Mouse (Mus musculus) MEL-GATA-1-ER (cell line): ENCODE results near the gene Gm45021.

Experiments used
- DNase-seq: peaks from one replicate; pipeline ENCODE4 v3.0.0-alpha.2; 2012; ENCODE audit warnings: low read depth; ENCODE audit errors: extremely low read depth

Gene Gm45021

DNA sequence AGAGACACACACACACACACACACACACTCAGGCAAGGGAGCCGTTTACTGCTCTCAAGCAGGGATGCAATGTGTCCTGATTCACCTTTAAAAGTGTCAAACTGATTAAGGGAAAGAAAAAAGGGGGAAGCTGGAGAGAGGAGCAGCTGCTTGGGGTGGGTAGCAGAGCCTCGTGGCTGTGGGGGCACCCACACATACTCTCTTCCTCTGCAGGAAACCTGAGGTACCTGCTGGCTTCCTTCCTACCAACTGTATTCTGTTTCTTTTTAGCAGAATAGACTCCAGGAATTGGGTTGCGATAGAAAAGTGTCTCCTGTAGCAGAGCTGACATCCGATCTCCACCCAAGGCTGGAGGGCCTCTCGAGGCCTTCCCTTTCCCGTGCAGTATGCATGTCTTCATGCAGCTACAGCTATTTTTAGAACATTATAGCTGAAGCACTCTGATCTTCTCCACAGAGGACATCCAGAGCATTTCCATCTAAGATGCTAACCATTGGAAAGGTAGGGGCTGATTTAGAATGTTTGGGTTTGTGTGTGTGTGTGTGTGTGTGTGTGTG lies at the start of gene Gm45021:
Gm45021 (plus strand) TSS at position 417 of the 557 bp plus-strand sequence.
- DNase-seq, result no peak

DNA sequence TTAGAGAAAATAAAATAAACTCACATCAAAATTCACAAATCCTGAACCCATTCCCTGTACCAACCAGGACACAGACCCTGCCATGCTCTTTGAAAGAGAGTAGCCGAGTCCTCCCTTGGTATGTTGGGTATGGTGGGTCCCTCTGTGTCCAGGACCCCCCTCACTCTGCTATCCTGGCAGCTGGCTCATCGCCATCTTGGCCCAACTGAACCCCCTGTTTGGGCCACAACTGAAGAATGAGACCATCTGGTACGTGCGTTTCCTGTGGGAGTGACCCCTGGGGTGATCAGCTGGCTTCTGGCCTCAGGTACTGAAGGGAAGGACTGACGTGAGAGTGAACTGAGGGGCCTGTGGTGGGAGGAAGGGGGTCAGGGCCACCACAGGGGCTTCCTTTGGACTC lies 49.5 kb upstream of the Gm45021 start:
- no peak for DNase-seq

DNA sequence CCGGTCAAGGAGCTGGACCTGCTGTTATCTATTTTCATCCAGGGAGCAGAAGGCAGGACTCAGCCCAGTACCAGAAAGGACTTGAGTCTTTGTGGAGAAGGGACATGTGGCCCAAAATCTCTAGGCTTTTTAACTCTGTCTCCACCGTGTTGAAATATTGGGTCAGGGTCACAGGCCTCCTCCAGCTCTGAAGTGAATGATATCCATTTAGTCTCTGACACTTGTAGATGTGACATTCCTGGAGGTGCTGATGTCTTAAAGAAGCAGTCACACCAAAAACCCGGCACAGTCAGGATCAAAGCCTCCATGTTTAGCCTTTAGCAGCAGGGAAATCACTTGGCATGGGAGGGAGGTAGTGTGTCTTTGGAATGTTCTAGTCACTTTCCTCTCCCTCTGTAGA lies 48.7 kb upstream of the Gm45021 start:
- no peak for DNase-seq

DNA sequence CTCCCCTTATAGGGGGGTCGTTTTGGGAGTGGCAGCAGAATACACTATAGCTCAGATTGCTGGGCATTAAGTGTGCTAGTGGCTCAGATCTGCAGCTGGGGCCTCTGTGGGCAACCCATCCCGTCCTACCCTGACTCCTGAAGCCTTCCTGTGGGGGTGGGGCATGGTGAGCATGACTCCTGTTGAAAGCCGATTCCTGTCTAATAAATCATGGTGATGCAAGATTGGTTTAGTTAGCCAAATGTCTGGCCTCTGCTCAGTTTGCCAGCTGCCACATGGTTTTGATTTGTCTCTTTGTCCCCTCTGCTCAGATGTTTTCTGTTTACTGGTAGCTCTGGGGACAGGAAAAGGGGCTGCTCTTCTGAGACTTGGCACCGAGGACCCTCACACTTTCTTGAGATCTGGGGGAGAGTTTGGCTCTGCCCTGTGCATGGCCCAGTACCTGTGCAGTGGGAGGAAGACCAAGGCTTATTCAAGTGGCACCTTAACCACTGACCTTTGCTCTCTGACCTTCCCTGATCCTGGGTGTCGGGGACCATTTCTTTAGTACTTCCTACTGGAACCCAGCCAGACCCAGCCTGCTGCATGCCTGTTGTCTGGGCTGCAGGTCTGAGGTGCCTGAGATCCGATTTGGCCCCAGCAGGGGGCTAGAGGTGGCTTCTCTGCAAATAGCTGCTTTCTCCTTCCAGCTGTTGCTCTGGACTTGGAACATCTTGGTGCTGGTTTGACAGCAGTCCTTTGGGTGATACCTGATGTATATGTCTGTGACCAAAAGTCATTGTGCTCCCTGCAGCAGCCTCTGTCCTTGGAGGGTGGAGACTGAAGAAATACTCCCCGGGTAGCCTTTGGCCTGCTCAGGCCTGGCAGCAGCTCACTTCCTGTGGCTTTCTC lies 47.6 kb upstream of the Gm45021 start:
- no peak for DNase-seq

DNA sequence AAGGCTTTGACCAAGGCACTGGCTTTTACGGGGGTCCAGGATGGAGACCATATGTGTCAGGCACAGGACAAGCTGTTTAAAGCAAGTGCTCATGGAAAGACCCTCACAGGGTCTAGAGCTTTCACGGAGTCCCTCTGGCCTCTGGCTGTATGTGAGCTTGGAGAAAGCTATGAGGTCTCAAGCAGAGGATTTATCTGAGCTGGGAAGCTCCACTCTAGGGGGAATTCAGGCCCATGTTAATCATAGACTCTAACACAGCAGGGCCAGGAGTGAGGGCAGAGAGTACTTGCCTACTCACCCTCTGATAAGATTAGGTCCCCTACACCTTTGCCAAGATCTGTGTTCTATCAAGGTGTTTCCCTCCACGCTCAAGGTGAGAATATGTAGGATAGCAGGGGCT lies 46.8 kb upstream of the Gm45021 start:
- no peak for DNase-seq

DNA sequence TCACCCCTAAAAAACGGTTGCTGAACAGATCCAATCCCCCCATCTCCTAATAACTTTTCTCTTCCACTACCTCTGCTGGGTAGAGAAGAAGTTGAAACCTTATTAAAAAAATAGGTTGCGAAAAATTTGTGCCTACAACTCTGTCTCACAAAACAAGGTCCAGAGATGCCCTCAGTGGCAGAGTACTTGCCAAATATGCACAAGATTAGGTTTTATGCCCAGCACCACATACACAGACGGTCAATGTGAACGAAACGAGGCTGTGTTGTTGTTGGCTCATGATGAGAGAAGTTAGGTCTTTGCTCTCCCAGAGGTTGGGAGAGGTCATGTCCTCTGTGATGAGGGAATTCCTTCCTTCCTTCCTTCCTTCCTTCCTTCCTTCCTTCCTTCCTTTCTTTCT lies 44.2 kb upstream of the Gm45021 start:
- no peak for DNase-seq

DNA sequence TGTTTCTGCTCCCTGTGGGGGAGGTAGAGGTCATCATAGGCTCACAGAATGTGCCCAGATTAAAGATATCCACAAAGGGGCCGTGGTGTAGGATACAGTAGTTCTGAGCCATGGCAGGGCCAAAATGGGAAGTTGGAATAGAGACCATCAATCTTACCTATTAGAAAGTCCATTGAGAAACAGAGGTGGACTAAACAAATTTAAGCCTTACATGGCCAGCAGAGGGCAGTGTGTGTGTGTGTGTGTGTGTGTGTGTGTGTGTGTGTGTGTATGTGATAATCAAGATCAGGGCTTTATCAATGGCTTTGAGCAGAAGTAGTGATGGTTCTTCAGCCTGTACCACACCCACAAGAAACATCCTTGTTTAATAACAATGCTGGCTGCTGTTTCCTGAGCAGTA lies 43.1 kb upstream of the Gm45021 start:
- no peak for DNase-seq

DNA sequence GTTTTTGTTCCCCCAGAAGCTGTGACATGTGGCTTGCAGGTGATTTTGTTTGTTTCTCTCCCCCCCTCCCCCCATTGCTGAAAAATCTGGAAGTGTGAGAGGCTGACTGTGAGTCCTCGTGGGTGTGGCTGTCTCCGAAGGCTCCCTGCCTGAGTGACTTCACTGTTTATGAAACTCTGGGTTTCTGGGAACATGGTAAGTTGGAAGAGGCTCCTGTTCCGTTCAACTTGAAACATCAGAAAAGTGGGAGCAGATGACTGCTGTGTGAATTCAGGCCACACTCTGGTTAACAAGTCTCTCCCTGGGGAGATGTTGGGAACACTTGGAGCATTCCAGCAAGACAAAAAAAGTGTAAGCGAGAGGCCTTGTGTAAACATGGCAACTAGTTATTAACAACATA lies 42.6 kb upstream of the Gm45021 start:
- DNase-seq, result no peak

DNA sequence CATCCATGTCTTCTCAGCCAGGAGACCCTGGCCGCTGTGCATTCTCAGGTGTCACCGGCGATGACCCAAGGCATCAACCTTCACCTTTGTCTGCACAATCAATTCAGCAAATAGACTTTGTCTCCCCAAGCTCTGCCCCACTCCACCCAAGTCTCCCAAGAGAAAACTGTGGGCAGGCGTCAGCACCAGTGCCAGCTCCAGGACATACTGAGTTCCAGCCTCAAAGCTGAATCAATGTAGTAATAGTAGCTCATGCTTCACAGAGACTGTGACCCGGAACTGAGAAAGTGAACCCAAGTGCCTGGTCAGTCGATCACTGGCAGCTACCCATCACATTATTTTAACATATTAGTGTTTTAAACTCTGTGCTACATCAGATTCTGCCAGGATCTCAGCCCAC lies 41.1 kb upstream of the Gm45021 start:
- DNase-seq, result no peak

DNA sequence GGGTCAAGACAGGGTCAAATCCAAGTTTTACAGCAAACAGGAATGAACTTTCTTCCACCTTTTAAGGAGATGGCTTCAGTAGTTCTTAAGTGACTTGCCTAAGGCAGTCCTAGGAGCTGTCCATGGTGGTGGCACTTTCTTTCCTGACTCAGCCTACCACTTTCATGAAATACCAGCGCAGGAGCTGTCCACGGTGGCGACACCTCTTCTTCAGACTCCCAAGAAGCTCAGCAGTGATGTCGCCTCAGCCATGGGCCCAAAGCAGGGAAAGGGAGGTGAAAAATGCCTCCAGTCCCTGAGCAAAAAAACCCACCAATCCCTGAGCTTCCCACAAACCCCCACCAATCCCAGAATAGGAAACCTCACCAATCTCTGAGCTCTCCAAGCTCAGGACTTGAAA lies 36.5 kb upstream of the Gm45021 start:
- DNase-seq, result peak; percentile 1

DNA sequence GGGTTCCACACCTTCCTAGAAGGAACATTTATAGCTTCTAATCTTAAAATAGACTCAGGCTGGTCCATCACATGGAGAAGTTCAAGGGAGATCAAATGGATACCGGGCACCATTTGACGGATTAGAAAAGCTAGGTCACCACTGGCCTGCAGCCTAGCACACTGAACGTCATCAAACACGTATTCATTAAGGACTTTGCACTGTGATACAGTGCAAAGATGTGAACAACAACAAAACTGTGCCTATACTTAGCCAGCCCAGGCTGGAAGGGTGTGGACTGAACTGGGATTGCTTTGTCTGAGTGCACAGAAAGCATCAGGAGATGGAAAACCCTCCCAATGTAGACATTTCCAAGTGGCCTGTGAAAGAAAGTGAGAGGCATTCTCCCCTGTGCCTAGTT lies 35.6 kb upstream of the Gm45021 start:
- DNase-seq, result no peak

DNA sequence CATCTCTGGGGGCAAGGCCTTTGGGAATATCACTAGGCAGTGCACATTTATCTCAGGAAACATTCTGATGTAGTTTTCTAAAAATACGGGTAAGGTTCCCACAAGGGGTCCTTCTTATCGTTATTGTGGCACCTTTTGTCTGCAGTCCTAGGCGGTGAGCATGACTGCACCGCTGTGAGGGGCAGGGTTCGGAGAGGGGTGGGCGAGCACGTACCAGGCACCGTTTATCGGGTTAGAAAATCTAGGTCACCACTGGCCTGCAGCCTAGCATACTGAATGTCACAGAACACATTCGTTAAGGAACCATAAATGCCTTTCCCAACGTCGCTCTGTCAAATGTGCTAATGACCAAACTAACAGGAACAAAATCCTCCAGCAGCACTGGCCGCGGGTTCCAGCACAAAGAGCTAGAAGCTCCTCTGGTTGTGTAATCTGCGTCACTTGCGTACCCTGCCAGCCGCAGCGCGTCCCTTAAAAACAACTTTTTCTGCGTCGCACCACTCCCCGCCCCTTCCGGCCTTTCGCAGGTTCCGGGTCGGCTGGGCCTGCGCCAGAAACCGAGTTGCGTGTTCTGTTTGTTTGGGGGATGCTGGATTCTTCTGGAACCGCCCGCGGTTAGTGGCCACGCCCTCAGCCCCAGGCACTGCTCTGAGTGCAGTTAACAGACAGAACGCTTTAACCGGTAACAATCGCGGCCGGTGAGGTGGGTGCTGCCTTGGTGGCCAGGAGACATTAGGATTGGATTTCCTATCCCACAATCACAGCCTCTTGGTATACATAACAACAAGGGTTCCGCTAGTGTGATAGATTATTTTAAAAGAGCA lies 34.9 kb upstream of the Gm45021 start, which contains the start of gene Lrrc61:
Lrrc61 (plus strand) TSS at position 517 of the 824 bp plus-strand sequence.
- no peak for DNase-seq

DNA sequence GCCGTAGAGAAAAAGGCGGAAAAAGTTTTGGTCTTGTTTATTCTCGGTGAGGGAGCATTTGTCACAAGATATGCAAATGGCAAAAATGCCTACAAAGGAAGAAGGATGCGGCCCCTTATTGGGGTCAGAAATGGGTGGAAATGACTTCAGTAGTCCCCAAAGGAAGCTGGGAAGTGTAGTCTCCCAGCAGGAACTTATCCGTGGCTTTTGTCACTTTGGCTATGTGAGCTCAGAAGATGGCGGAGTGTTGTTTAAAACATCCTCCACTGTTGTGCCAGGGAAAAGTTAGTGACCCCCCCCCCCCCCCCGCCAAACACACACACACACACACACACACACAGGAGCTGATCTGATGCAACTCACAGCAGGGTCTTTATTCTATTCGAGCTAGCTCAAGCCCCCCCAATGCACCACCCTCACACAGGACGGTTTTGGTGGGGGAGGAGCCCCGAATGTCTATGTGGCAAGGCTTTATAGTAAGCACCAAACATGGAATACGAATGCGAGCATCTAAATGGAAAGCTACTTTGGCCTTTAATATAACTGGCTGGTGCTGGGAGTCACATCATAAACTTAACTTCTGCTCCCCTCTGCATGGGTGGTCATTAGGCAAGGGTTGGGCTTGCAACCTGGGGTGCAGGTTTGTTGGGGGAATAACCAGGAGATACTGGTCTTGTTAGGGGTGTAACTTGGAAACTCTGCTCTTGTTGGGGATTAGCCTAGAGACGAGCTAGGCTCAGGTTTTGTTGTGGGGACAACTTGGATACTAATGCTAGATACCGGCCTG lies 34.1 kb upstream of the Gm45021 start:
- no peak for DNase-seq

DNA sequence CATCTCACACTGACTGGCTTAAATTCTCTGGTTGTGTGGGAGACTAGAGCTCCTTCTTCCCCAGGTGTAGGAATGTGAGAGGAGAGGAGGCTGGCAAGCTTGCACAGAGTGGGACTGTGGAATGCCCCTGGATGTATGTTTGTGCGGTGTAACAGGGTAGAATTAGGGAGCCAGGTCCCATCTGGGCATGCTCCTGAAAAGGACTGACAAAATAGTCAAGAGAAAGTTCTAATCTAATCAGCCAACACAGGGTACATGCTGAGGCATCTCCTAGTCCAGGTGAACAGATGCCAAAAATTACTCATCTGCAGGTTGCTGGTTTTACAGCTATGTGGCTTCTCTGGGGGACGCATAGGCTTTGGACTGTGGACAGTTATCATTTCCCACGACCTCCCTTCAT lies 33.5 kb upstream of the Gm45021 start:
- DNase-seq, result no peak

DNA sequence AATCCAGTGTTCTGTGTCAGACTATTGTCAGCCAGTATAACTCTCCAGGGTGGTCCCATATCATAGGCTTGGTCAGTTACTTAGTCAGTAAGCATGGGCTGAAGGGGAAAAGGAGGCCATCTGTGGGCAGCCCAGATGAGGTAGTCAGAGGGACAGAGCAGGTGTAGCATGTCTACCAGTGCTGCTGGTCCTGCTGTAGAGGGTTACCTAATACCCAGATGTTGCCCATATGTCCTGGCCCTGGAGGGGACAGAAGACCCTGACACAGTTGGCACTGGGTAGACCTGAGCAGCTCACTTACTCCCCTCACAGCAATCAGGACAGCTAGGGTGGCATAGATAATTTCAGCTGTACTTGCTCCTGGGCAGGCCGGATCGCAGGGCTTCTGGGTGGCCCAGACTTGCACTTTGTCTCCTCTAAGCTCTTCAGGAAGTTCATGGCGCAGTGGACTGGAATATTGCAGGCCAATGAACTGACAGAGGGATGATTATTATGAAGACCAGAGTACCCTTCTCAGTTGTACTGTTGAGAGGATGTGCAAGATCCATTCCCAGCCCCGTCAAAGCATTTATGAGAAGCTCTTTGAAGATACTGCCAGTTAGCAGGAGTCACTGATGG lies 23.6 kb upstream of the Gm45021 start:
- DNase-seq, result no peak

DNA sequence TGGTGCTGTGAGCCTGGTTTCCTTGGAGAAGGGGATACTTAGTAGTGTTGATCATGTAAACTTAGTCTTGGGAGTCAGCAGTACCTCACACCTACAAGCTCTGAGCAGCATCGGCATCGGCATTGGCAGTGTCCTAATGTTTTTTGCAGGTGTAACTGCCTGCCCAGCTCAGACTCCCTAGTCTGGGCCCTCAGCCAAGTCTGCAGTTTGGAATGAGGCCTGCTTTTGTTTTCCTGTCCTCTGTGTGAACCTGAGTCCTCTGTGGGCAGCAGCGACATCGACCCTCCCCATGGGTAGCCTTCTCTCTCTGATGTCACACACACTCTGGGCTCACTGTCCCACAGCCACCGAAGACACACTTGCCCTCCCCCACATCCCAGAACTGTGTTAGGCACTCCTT lies 23.1 kb upstream of the Gm45021 start:
- DNase-seq, result no peak

DNA sequence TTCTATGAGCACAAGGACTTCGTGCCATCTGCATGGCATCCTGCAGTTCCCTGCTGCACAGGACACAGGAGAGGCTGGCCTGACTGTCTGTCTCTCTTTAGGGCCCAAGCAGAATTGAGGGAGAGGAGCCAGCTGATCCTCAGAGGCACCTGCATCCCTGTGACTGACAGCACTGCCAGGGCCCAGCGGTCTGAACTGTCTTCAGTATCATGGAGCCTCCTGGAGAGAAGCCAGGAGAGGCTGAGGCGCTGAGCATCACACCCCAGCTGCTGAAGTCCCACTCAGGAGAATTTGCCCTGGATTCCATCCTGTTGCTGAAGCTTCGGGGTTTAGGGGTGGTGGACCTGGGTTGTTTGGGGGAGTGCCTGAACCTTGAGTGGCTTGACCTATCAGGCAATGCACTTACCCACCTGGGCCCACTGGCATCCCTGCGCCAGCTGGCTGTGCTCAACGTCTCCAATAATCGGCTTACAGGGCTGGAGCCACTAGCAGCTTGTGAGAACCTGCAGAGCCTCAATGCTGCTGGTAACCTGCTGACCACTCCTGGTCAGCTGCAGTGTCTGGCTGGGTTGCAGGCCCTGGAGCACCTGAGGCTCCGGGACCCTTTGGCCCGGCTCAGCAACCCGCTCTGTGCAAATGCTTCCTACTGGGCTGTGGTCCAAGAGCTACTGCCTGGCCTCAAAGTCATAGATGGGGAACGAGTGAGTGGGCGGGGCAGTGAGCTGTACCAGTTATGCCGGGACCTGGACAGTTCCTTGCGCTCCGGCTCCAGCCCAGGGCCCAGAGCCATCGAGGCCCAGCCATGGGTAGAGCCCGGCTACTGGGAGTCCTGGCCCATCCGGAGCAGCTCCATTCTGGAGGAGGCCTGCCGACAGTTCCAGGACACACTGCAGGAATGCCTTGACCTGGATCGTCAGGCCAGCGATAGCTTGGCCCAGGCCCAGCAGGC lies 21.1 kb upstream of the Gm45021 start:
- DNase-seq, result no peak

DNA sequence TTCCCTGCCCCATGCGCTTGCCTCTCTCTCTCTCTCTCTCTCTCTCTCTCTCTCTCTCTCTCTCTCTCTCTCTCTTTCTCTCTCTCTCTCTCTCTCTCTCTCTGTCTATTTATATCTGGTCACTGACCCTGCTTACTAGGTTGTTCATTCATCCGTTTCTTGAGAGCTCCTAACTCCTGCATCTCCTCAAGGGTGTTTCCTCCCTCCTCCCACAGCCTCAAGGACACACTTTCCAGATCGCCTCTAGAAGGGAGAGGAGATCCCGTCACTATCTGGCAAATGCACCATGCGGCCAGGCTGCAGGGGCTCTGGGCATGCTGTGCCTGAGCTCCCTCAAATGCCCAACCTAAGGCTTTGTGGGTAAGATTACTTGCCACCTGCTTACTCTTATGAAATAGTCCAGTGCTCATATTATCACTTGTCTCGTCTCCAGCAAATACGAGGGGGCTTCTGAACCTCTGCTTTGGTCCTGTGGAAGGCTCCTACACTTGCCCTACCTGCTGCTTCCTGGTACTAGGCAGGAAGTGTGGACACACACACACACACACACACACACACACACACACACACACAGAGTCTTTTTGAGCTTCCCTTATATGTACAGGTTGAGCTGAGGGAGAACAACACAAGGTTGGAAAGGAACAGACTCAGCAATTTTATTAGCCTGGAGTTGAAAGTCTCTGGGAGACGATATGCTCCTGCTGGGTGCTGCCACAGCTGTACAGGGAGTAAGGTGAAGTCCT lies 20.2 kb upstream of the Gm45021 start:
- no peak for DNase-seq

DNA sequence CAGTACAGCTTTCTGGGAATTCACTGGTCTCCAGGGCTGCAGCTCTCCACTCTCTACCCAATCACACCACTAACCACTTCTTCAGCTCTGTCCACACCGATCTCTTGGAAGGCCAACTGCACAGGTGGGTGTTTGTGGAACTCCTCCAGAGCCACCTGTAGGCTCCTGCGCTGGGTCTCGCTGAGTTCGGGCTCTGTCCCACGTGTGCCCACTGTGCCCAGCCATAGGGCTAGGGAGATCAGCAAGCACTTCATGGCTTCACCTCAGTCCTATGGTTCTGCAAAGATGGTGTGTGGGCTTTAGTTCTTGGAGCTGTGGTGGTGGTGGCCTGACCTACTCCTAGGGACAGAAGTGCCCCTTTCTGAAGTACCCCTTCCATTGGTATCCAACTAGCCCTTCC lies 17.4 kb upstream of the Gm45021 start:
- DNase-seq, result no peak
